Mouse (Mus musculus): ENCODE measurements around the gene Calm2. TPM values are rescaled to one million over a fixed set of nuclear protein-coding genes. Genes with fewer than 3 reads are reported as not detected.

The Calm2 gene
- total and polyA plus RNA-seq, 2 experiments from 2014 or later = 841 to 3,128 TPM

- H3K4me3 ChIP-seq (ENCODE audit: low read length) = no peak overlapping the region
- WGBS = 26% methylated on average over 9 of the region's 9 CpGs
- peak; percentile 71 for ATAC-seq
Measured at GRCm38 (mm10) chr17:87478569-87478968, 31.8 kb upstream of the Calm2 start.

GRCm38 (mm10) chr17:87477611-87478010 lies 30.9 kb upstream of the Calm2 start:
- H3K4me3 ChIP-seq (ENCODE audit: low read length) = no peak overlapping the region
- peaks cover 23% of the 10 kb centered on the region for H3K4me1 ChIP-seq (ENCODE audit: insufficient read depth, low read length)
- H3K4me2 ChIP-seq (ENCODE audit: low read depth, low read length) = no peak overlapping the region
- 41% methylated on average over 16 of the region's 16 CpGs for WGBS
- H3K9ac ChIP-seq (replicated peaks; ENCODE audit: low read length) = no peak overlapping the region
- no peak overlapping the region for H3K27ac ChIP-seq
- DNase-seq (ENCODE audit: low spot score) = peak; percentile 47
- TF ChIP-seq CTCF (IDR thresholded peaks at IDR 0.05; ENCODE audit: low read depth) = no peak
- H3K9me3 ChIP-seq (ENCODE audit: low read length) = no peaks in the 10 kb centered on the region
- H3K27me3 ChIP-seq (ENCODE audit: insufficient read depth, low read length) = no peaks in the 10 kb centered on the region
- no peak for ATAC-seq
- no peaks in the 10 kb centered on the region for H3K36me3 ChIP-seq (ENCODE audit: insufficient read depth, low read length)

More at GRCm38 (mm10) chr17:87478569-87478968, 31.8 kb upstream of the Calm2 start:
- Histone ChIP-seq H3K36me3 (ENCODE audit: insufficient read depth, low read length) (no peaks in the 10 kb centered on the region), H3K4me2 (ENCODE audit: low read depth, low read length) (no peak overlapping the region), H3K9ac (replicated peaks; ENCODE audit: low read length) (no peak overlapping the region), H3K27ac (no peak overlapping the region), H3K27me3 (ENCODE audit: insufficient read depth, low read length) (no peaks in the 10 kb centered on the region), H3K9me3 (ENCODE audit: low read length) (no peaks in the 10 kb centered on the region), H3K4me1 (ENCODE audit: insufficient read depth, low read length) (peaks cover 18% of the 10 kb centered on the region)
- peak; percentile 85 for DNase-seq (ENCODE audit: low spot score)
- no peak for TF ChIP-seq CTCF (IDR thresholded peaks at IDR 0.05; ENCODE audit: low read depth)

GRCm38 (mm10) chr17:87475356-87475755 lies 28.6 kb upstream of the Calm2 start:
- no peak overlapping the region for H3K27ac ChIP-seq
- no peaks in the 10 kb centered on the region for H3K36me3 ChIP-seq (ENCODE audit: insufficient read depth, low read length)
- ATAC-seq (no peak), DNase-seq (ENCODE audit: low spot score) (no peak)
- no peak overlapping the region for H3K4me2 ChIP-seq (ENCODE audit: low read depth, low read length)
- 66% methylated on average over 8 of the region's 8 CpGs for WGBS
- no peaks in the 10 kb centered on the region for H3K27me3 ChIP-seq (ENCODE audit: insufficient read depth, low read length)
- no peak for TF ChIP-seq CTCF (IDR thresholded peaks at IDR 0.05; ENCODE audit: low read depth)
- no peaks in the 10 kb centered on the region for H3K9me3 ChIP-seq (ENCODE audit: low read length)
- no peak overlapping the region for H3K4me3 ChIP-seq (ENCODE audit: low read length)
- H3K4me1 ChIP-seq (ENCODE audit: insufficient read depth, low read length) = peaks cover 23% of the 10 kb centered on the region
- no peak overlapping the region for H3K9ac ChIP-seq (replicated peaks; ENCODE audit: low read length)

GRCm38 (mm10) chr17:87474501-87474795 lies 27.7 kb upstream of the Calm2 start:
- DNase-seq (ENCODE audit: low spot score) = no peak
- Histone ChIP-seq H3K27ac (peak overlapping the region; percentile 76), H3K27me3 (ENCODE audit: insufficient read depth, low read length) (no peaks in the 10 kb centered on the region), H3K9ac (replicated peaks; ENCODE audit: low read length) (peak overlapping the region; percentile 25; the same call in 1 of the 2 replicates), H3K4me1 (ENCODE audit: insufficient read depth, low read length) (peaks cover 23% of the 10 kb centered on the region), H3K36me3 (ENCODE audit: insufficient read depth, low read length) (no peaks in the 10 kb centered on the region), H3K4me3 (ENCODE audit: low read length) (peak overlapping the region; percentile 25), H3K9me3 (ENCODE audit: low read length) (no peaks in the 10 kb centered on the region), H3K4me2 (ENCODE audit: low read depth, low read length) (peak overlapping the region; percentile 54)
- ATAC-seq = no peak
- no peak for TF ChIP-seq CTCF (IDR thresholded peaks at IDR 0.05; ENCODE audit: low read depth)
- 5% methylated on average over 7 of the region's 7 CpGs for WGBS

- no peaks in the 10 kb centered on the region for H3K36me3 ChIP-seq (ENCODE audit: insufficient read depth, low read length)
- H3K4me1 ChIP-seq (ENCODE audit: insufficient read depth, low read length) = peaks cover 23% of the 10 kb centered on the region
- H3K27ac ChIP-seq = peak overlapping the region; percentile 76
- peak overlapping the region; percentile 25 for H3K4me3 ChIP-seq (ENCODE audit: low read length)
- H3K4me2 ChIP-seq (ENCODE audit: low read depth, low read length) = peak overlapping the region; percentile 54
- peak overlapping the region; percentile 25 for H3K9ac ChIP-seq (replicated peaks; ENCODE audit: low read length)
- DNase-seq (ENCODE audit: low spot score) = peak; percentile 76
- H3K27me3 ChIP-seq (ENCODE audit: insufficient read depth, low read length) = no peaks in the 10 kb centered on the region
- WGBS = 1% methylated on average over 23 of the region's 23 CpGs
- no peaks in the 10 kb centered on the region for H3K9me3 ChIP-seq (ENCODE audit: low read length)
- no peak for TF ChIP-seq CTCF (IDR thresholded peaks at IDR 0.05; ENCODE audit: low read depth)
- peak; percentile 80 for ATAC-seq
Measured at GRCm38 (mm10) chr17:87473736-87474500, 27.2 kb upstream of the Calm2 start.

- no peak for TF ChIP-seq CTCF (IDR thresholded peaks at IDR 0.05; ENCODE audit: low read depth)
- Histone ChIP-seq H3K36me3 (ENCODE audit: insufficient read depth, low read length) (no peaks in the 10 kb centered on the region), H3K4me3 (ENCODE audit: low read length) (peak overlapping the region; percentile 25), H3K27me3 (ENCODE audit: insufficient read depth, low read length) (no peaks in the 10 kb centered on the region), H3K9me3 (ENCODE audit: low read length) (no peaks in the 10 kb centered on the region), H3K27ac (peak overlapping the region; percentile 76), H3K4me1 (ENCODE audit: insufficient read depth, low read length) (peaks cover 20% of the 10 kb centered on the region), H3K4me2 (ENCODE audit: low read depth, low read length) (peak overlapping the region; percentile 54), H3K9ac (replicated peaks; ENCODE audit: low read length) (peak overlapping the region; percentile 25)
- 9% methylated on average over 9 of the region's 9 CpGs for WGBS
- no peak for DNase-seq (ENCODE audit: low spot score)
- ATAC-seq = no peak
Measured at GRCm38 (mm10) chr17:87473441-87473735, 26.7 kb upstream of the Calm2 start.

- H3K27ac ChIP-seq = peak overlapping the region; percentile 76; the same call in 1 of the 2 replicates
Measured at GRCm38 (mm10) chr17:87472879-87473278, 26.1 kb upstream of the Calm2 start.

More at GRCm38 (mm10) chr17:87472879-87473278, 26.1 kb upstream of the Calm2 start:
- ATAC-seq = no peak
- no peaks in the 10 kb centered on the region for H3K36me3 ChIP-seq (ENCODE audit: insufficient read depth, low read length)
- no peak for DNase-seq (ENCODE audit: low spot score)
- no peak for TF ChIP-seq CTCF (IDR thresholded peaks at IDR 0.05; ENCODE audit: low read depth)
- H3K9ac ChIP-seq (replicated peaks; ENCODE audit: low read length) = no peak overlapping the region
- H3K4me1 ChIP-seq (ENCODE audit: insufficient read depth, low read length) = peaks cover 16% of the 10 kb centered on the region
- WGBS = 59% methylated on average over 10 of the region's 10 CpGs
- no peaks in the 10 kb centered on the region for H3K9me3 ChIP-seq (ENCODE audit: low read length)
- no peaks in the 10 kb centered on the region for H3K27me3 ChIP-seq (ENCODE audit: insufficient read depth, low read length)
- no peak overlapping the region for H3K4me3 ChIP-seq (ENCODE audit: low read length)
- H3K4me2 ChIP-seq (ENCODE audit: low read depth, low read length) = no peak overlapping the region
